Comparison of ENCODE assay signal across 9 mouse cellular contexts in the genomic region with DNA sequence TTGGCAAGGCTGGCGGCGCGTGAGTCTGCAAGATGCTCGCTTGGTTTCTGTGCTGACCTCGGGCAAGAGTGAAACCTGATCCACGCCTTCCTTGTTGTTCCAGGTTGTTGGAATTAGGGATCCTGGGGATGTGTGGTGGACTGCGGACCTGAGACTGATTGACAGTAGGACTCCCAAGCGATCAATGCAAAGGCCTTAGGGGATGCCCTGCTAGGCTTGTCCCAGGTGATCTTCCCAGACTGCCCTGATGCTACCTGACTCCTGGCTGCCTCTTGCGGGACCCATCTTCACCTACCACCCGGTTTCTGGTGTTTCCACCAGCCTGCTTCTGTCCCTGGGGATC. TPM values are rescaled to one million over a fixed set of nuclear protein-coding genes. Genes with fewer than 3 reads are reported as not detected.
A peak's percentile ranks its signal among the peaks of the same experiment; 100 is the strongest.
DNase-seq lines count a peak whose midpoint lies in the region; ATAC-seq and TF ChIP-seq lines count a peak whose summit lies in the region.
"Had no signal": no experiment of that assay in that cellular context is flagged by ENCODE, and none has a peak within 500 bp of the region (broad histone marks: within the 10 kb centered on the region; RNA-seq: fewer than 3 reads in every experiment).

No protein-coding gene starts in this region.

- H3K27ac ChIP-seq in kidney, adult 2 months (ENCODE audit: insufficient read depth, low read depth, low read length): no peak overlapping the region
- H3K27ac ChIP-seq in bone marrow, adult 2 months (ENCODE audit: control insufficient read depth, insufficient read depth, low read depth, low read length, poor library complexity): no peak overlapping the region
- H3K27ac ChIP-seq in hindbrain, embryonic 12.5 days: no peak overlapping the region; the same call in 1 of the 2 replicates
- H3K27ac ChIP-seq in midbrain, embryonic 12.5 days (replicated peaks): no peak overlapping the region; the same call in 1 of the 2 replicates

- no peak for TF ChIP-seq POLR2A in kidney, adult 2 months (IDR thresholded peaks at IDR 0.05; ENCODE audit: low read depth, low read length)
- no peak for TF ChIP-seq POLR2A in bone marrow, adult 2 months (IDR thresholded peaks at IDR 0.05; ENCODE audit: borderline replicate concordance, control insufficient read depth, low read depth, low read length)

- peak overlapping the region; percentile 79 for H3K9ac ChIP-seq in hindbrain, embryonic 12.5 days
- H3K9ac ChIP-seq in midbrain, embryonic 12.5 days (replicated peaks): peak overlapping the region; percentile 74

- no peaks in the 10 kb centered on the region for H3K9me3 ChIP-seq in hindbrain, embryonic 12.5 days (replicated peaks)
- no peaks in the 10 kb centered on the region for H3K9me3 ChIP-seq in midbrain, embryonic 12.5 days

- H3K36me3 ChIP-seq in kidney, adult 2 months (ENCODE audit: control insufficient read depth, insufficient read depth, low read length): no peaks in the 10 kb centered on the region
- H3K36me3 ChIP-seq in hindbrain, embryonic 12.5 days: no peaks in the 10 kb centered on the region
- H3K36me3 ChIP-seq in midbrain, embryonic 12.5 days: no peaks in the 10 kb centered on the region

- TF ChIP-seq CTCF in kidney, adult 2 months (conservative IDR thresholded peaks at IDR 0.05; ENCODE audit: insufficient read depth, insufficient read length, low read depth, low read length): no peak
- TF ChIP-seq CTCF in bone marrow, adult 2 months (IDR thresholded peaks at IDR 0.05; ENCODE audit: control insufficient read depth, insufficient read depth, low read length): no peak

- H3K4me1 ChIP-seq in kidney, adult 2 months (ENCODE audit: control insufficient read depth, insufficient read depth, low read length): peaks cover 9% of the 10 kb centered on the region
- H3K4me1 ChIP-seq in bone marrow, adult 2 months (ENCODE audit: control insufficient read depth, insufficient read depth, low read length): no peaks in the 10 kb centered on the region; the same call in 1 of the 2 replicates
- peaks cover 8% of the 10 kb centered on the region for H3K4me1 ChIP-seq in hindbrain, embryonic 12.5 days
- peaks cover 9% of the 10 kb centered on the region for H3K4me1 ChIP-seq in midbrain, embryonic 12.5 days

- peak overlapping the region; percentile 69 for H3K4me3 ChIP-seq in kidney, adult 2 months (ENCODE audit: insufficient read depth, low read depth, low read length)
- peak overlapping the region; percentile 84 for H3K4me3 ChIP-seq in bone marrow, adult 2 months (replicated peaks; ENCODE audit: control insufficient read depth, low read depth, low read length)
- peak overlapping the region; percentile 95 for H3K4me3 ChIP-seq in hindbrain, embryonic 12.5 days
- H3K4me3 ChIP-seq in midbrain, embryonic 12.5 days: peak overlapping the region; percentile 71

- 2% methylated on average over 10 of the region's 10 CpGs for WGBS in kidney, adult 2 months
- WGBS in bone marrow, adult 2 months: 2% methylated on average over 10 of the region's 10 CpGs
- 2% methylated on average over 10 of the region's 10 CpGs for WGBS in hindbrain, embryonic 12.5 days
- 0% methylated on average over 10 of the region's 10 CpGs for WGBS in midbrain, embryonic 12.5 days

- peak; percentile 77 for ATAC-seq in hindbrain, embryonic 12.5 days (ENCODE audit: low FRiP score)
- peak; percentile 80 for ATAC-seq in midbrain, embryonic 12.5 days (ENCODE audit: low FRiP score, low read depth)

- no peaks in the 10 kb centered on the region for H3K27me3 ChIP-seq in kidney, adult 2 months (replicated peaks; ENCODE audit: control insufficient read depth, insufficient read depth, low read length)
- no peaks in the 10 kb centered on the region for H3K27me3 ChIP-seq in hindbrain, embryonic 12.5 days
- no peaks in the 10 kb centered on the region for H3K27me3 ChIP-seq in midbrain, embryonic 12.5 days

- DNase-seq in kidney, adult 2 months: no peak
- DNase-seq in kidney, postnatal 10 days: no peak
- no peak for DNase-seq in cerebellum, postnatal 14 days
- DNase-seq in gastrocnemius, adult 8-10 months (ENCODE audit: low spot score in 2 of 2): no peak
- DNase-seq in embryo, embryonic 10 days (ENCODE audit: low spot score): no peak

- H3K4me2 ChIP-seq in hindbrain, embryonic 12.5 days (replicated peaks): peak overlapping the region; percentile 89
- H3K4me2 ChIP-seq in midbrain, embryonic 12.5 days (replicated peaks): peak overlapping the region; percentile 93

RNA-seq across cellular contexts. Expression of a gene that starts 0.3 kb away (rescaled TPM):
- 14.9 and 16.0 TPM in 2 replicates for polyA plus RNA-seq in kidney, adult 2 months (2012; rRNA removed)
- 5.8 and 8.9 TPM in 2 replicates for polyA plus RNA-seq in bone marrow, adult 2 months (2011; ENCODE audit: insufficient read depth, insufficient read length, low replicate concordance, missing spikeins)
- 75.5 and 86.1 TPM in 2 replicates for polyA plus RNA-seq in hindbrain, embryonic 12.5 days (2016; fragmentation: Nextera tagmentation; extraction: Ambion mirVana)
- polyA plus RNA-seq in midbrain, embryonic 12.5 days (2016; fragmentation: Nextera tagmentation; extraction: Ambion mirVana): 36.9 and 43.3 TPM in 2 replicates
- total RNA-seq in gastrocnemius, adult 8-10 months (2022): 10 to 100 TPM; 30.4 to 32.9 (median 31.8) TPM

RNA-seq across cellular contexts. Expression of a gene that starts 42.5 kb away (rescaled TPM):
- polyA plus RNA-seq in kidney, adult 2 months (2012; rRNA removed): not detected in 2 replicates
- not detected in 2 replicates for polyA plus RNA-seq in bone marrow, adult 2 months (2011; ENCODE audit: insufficient read depth, insufficient read length, low replicate concordance, missing spikeins)
- polyA plus RNA-seq in hindbrain, embryonic 12.5 days (2016; fragmentation: Nextera tagmentation; extraction: Ambion mirVana): not detected in 2 replicates
- not detected in 2 replicates for polyA plus RNA-seq in midbrain, embryonic 12.5 days (2016; fragmentation: Nextera tagmentation; extraction: Ambion mirVana)
- not detected for total RNA-seq in gastrocnemius, adult 8-10 months (2022)
- total RNA-seq: layer of hippocampus, adult 8-10 months had no signal
